Mouse (Mus musculus): Measurements from ENCODE around the gene Defb23.
"Not testable (repeated sequence)": the region's sequence is repeated elsewhere in the genome, so short reads cannot be mapped to it uniquely, and the experiment has no call there.

Gene Defb23

DNA sequence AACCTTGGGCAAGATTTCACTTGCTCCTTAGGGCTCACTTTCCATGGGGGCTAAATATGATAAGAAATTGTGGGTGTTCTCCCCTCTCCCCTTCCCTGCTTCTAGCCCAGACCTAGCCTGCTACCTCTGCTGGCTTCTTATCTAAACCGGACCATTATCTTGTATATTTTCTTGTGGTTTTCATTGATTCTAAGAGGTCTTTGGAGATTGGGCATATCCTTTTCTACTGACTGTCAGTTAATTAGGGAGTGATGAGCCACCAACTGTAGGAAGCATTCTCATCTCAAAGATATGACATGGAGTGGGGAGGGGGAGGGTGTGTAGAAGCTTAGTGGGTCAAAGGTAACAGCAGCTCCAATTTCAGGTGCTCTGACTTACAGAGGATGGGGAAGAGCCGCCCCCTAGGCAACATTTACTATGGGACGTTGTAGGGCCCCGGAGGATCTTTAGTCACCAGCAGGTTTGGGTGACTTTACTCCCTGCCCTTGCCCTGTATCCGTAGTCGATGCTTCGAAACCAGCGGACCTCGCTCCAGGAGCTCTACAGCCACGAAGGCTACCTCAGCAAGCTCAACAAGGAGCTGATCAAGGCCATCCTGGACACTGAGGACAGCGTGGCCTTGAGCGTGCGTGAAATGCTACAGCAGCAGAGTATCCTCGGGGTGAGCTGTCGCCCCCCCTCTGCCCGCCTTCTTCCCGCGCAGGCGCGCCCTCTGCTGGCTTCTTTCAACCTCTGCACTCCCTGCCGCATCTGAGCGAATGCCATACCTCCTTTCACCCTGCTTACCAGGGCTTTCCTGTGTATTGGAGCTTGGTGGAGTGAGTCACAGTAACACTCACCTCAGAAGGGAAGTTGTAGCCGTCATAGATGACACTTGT is 27.2 kb downstream of the Defb23 start:
- peak; percentile 70 to 79 for DNase-seq

DNA sequence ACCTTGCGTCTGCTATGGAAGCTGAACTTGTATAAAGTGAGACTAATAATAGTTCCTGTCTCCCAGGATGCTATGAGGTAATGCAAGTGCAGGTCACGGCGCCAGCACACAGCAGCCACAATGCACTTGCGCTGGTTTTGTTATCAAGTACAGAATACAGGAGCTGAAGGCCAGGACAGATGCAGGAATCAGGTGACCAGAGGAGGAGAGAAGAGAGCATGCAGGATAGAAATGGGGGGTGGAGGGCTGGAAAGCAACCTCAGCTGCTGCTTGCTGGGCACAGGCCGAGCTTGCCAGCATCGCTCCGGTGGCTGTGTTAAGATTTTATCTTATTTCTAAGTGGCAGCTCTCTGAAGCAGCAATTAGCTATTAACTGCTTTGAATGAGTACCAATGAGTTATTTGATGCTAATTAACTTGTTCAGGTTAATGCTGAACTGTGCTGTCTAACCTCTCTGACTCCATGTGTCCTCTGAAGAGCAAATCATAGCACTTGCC is 28.0 kb downstream of the Defb23 start:
- no peak for DNase-seq

DNA sequence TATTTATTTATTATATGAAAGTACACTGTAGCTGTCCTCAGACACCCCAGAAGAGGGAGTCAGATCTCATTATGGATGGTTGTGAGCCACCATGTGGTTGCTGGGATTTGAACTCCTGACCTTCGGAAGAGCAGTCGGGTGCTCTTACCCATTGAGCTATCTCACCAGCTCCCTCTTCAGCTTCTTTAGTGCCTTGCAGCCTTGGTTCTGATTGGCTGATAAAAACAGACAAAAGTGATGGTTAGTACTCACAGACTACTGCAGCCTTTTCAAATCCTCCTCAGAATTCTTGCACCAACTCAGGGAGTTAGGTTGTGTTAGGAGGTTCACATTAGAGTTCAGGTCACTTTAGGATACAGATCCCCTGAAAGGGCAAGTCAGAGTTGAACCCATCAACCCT is 35.9 kb downstream of the Defb23 start:
- not testable (repeated sequence) for DNase-seq

- peak in 1 of 2 experiments; percentile 24 for DNase-seq
Measured at GRCm38 (mm10) chr2:152427493-152427892, 36.9 kb downstream of the Defb23 start.

GRCm38 (mm10) chr2:152415786-152416185 is 48.6 kb downstream of the Defb23 start:
- no peak for DNase-seq

DNA sequence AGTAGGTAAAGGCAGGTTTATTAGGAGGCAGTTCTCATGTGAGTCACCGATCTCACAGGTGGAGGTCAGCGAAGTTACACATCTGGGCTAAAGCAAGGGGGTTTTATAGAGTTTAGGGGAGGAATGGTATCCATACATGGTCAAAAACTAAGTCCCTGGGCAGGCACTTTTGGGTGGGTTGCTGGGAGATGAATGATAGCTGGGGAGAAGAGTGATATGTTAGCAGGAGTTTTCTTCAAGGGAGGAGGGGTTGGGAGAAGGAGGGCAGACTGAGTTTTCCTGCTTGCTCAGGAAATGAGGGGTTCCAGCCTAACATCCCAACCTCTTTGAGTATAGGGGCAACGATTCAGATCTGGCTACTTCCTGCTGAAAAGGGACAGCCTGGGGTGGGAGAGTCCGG is 49.1 kb downstream of the Defb23 start, which contains the start of gene 6820408C15Rik:
6820408C15Rik (plus strand) TSS at position 301 of the 400 bp plus-strand sequence.
- DNase-seq: no peak

GRCm38 (mm10) chr2:152414591-152415165 is 49.7 kb downstream of the Defb23 start, which contains the start of gene Zcchc3:
Gene Zcchc3 (minus strand): TSS chr2:152415027.
- peak; percentile 86 to 88 for DNase-seq

DNA sequence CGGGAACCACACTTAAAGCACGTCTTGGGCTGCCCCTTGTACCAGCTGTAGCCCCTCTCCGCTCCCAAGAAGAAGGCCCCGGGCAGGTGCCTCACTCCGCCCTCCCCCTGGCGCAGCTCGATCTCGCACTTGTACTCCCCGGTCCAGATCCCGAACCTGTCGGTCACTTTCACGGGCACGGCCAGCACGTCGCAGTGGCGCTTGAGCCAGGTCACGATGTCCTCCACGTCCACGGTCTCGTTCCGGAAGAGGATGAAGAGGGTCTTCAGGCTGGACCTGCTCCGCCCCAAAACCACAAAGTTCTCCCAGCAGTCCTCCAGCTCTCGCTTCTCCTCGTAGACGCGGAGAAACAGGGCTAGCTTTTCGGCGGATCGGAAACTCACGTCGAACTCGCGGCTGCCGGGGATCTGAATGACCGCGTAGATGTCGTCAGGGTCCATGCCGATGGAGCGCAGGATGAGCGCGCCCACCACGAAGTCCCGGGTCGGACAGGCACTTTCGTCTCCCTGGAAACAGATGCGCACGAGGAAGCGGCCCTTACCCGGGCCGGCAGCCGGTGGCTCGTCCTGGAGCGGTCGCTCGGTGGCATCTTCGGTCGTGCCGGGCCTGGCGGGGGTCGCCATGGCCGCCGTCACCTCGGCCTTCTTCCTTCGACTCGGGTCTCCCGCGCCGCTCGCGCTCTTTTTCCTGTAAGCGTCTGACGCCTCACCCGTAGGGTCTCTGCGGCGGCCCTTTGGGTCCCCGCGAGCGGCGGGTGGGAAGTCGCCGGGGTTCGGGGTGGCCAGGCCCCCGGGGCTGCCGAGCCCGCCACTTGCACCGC is 50.4 kb downstream of the Defb23 start:
- DNase-seq: peak; percentile 30 to 41

DNA sequence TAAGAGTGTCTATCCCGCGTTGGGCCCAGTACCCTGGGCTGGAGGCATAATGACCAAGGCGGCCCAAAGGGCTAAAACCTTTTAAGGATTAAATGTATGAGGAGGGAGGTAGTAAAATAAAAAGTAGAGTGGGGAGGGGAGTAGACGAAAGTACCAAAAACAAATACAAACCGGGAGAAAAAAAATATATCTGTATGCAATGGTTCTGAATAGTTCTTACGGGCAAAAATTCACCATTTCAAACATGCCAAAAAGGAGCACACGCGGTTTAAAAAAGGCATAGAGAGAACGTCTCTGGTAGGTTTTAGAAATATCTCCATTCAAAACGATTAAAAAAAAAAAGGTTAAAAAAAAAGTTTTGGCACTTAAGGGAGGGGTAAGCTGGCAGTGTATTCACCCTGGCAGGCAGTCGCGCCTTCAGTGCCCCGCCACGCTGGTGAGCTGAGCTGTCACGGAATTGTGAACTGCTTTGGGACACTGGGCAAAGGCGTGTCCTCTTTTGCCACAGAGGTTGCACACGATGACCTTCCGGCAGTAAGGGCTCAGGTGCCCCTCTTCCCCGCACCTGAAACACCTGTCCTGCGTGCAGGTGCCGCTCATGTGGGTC is 51.2 kb downstream of the Defb23 start:
- DNase-seq: peak; percentile 20 to 33

DNA sequence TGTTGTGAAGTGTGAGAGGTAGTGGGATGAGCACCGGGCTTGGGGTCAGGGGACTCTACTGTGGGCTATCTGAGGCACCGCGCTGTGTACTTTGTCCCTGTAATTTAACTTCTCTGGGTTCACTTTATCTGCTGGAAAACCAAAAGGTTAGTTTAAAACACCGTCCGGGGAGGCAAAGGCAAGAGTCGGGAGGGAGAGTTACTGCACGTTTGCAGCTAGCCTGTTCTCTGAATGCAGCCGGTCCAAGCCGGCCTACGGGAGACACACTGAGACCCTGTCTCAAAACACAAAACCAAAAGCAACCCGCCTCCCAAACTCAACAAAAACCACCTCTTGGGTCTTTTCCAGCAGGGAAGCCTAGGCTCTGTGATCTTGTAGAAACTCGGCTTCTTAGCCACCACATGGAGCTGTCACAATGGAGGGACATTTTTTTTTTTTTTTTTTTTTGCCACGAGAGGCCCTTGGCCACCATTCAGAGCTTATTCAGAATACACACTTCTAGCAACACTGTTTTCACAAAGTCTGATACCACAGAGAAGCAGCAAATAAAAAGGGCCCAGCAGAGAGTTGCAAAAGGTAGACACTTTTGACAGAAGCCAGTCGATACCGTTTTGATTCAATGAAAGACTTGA is 51.8 kb downstream of the Defb23 start:
- DNase-seq: no peak

- no peak for DNase-seq
Measured at GRCm38 (mm10) chr2:152411471-152411870, 52.9 kb downstream of the Defb23 start.

- peak; percentile 67 to 77 for DNase-seq
Measured at GRCm38 (mm10) chr2:152410971-152411371, 53.4 kb downstream of the Defb23 start.

- no peak for DNase-seq
Measured at GRCm38 (mm10) chr2:152409781-152410180, 54.6 kb downstream of the Defb23 start.

Measured in lung, adult 18-20 months (tissue).